Mouse (Mus musculus): ENCODE measurements at regions not wholly inside any gene's neighbourhood (a gene's known extent, or its start where the extent isn't known, plus 50 kb on each side); places are given as distances from the start of the nearest gene placed in this dataset.
A peak's percentile ranks its signal among the peaks of the same experiment; 100 is the strongest.

DNA sequence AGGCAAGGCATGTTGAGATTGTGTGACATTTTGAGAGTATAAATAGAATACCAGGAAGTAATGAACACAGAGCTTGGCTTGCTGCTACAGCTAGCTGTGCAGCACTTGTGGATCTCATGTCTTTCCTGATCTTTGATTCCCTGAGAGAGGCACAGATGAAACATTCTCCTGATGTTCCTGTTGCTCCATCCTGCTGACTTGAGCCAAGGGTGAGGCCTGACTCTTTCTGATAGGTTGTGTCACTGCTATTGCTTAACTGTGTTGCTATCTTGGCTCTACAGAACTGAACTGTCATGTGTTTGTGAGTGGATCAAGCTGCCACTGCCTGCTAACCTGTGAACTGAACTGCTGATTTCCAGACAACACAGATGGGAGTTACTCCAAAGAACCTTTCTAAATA, 344.5 kb upstream of the Robo1 start:
- no peak for DNase-seq

DNA sequence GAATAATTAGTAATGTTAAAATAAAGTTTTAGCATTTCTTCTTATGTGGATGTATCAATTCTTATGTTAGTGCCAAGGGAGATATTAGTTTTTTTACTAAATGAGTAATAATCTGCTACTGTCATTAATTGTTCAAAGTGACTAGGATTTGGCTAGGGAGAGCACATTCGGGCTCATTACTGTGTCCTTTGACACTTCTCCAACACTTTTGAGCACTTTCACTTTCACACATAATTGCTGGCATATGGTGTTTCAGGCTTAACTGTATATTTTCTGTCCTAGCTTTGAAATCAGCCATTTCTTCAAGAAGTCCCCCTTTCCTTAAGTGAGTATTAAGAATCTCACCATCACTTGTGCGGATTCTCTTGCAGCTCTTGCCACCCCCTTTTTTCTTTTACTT, 334.3 kb upstream of the Robo1 start:
- DNase-seq: no peak

DNA sequence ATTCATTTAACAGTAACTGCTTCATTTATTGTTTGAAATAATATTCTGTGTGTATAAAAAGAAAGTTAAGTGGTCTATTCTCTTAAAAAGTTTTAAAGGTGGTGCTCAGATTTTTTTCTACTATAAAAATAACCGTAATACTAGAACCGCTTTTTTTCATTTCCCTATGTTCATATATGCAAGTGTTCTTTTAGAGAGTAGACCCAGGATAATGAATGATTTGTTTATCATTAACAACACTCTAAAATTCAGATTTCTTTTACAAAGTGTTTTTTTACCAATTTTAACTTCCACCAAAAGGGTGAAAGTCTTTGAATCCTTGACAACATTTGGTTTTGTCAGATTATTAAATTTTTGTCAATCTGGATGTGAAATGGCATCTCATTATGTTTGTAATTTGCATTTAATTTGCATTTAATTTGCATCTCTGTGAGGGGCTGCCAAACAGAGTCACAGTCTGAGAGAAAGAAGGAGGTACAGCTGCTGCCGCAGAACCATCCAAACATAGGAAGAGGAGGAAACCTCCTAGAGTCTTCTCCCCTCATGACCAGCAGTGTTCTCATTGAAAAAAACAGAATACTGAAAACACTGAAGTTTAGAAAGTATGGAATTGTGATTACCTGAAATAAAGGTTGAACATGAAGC, 310.4 kb upstream of the Robo1 start:
- DNase-seq: no peak

DNA sequence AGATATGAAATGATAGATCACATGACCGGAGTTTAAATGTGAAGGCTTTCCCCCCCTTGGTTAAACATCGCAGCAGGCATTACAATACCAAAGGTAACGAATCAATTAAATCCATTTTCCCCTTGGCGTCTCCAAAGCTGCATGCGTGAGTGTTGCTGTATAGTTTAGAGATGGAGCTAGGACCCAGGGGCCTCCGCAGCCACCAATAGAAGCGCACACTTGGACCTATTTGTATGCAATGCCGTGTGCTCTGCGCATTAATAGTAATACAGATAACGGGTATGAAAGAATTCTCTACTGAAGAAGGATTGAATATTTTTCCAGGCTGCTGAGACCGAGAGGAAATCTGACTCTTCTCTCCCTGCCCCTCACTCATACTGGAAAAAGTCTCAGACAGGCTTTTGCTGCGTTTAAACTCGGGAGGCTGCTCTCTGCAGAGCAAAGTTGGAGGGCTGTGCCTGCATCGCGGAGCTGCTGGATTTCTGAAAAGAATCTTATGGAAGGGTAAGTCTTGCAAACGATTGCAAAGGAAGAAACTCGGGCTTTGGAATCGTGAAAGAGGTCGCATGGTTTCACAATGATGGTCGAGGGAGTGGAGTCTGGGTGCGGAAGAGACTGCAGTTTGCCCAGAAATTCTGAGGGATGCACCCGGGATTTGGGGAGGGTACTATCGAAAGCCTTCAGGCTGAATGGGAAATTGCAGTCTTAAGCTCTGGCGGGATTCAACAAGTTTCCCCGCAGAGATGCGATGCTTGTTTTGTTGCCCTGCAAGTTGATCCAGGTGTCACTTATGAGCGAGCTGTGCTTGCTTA, 280.5 kb upstream of the Robo1 start:
- peak; percentile 5 for DNase-seq

DNA sequence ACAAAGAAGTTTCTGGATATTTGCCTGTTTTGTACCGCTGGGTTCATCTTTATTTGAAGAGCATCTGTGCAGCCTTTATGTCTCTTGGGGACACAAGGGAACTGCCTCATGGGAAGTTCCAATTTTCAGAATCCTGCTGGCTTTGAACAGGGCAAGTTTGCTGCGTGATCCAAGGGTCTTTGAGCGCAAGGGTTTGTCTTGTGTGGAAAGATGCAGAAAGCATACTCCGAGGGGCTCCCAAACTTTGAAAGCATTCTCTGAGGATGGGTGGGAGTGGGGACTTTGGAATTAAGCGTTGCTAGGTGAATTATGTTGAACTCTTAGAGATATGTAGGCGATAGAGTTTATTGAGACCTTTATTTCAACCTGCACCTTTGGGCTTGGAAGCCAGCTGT, 279.9 kb upstream of the Robo1 start:
- DNase-seq: no peak

DNA sequence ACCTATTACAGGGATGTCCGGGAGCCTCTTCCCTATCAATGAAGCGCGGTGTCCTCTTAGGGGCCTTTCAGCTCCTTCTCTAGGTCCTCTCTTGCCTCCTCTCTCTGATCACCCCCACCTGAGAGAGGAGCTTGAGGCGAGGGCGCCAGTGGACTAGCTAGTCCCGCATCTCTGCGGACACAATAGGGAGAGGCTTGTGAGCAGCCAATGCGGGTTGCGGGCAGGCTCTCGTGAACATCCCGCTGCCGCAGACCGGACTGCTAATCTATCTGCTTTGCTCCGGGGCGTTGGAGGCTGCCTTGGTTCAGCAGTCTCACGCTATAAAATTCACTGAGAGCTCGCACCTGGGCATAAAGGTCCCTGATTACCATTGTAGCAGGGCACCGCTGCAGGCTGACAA, 279.3 kb upstream of the Robo1 start:
- DNase-seq: peak; percentile 6

DNA sequence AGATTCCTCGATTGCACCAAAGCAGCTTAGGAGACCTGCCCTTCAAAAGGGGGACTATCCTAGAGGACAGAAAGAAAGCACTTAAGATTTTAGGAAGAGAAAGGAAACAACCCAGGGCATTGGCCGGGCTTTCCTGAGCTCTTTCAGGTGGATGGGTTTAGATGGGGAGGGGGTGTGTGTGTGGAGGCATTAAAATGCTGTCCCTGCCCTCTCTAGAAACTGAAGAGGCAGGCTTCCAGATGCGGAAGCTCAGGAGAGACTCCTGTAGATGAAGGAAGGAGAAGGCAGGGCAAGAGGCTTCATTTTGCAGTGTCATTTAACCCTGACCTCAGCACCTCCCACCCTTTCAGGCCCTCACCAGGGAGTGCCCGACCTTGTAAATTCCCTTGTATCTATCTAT, 278.8 kb upstream of the Robo1 start:
- no peak for DNase-seq

DNA sequence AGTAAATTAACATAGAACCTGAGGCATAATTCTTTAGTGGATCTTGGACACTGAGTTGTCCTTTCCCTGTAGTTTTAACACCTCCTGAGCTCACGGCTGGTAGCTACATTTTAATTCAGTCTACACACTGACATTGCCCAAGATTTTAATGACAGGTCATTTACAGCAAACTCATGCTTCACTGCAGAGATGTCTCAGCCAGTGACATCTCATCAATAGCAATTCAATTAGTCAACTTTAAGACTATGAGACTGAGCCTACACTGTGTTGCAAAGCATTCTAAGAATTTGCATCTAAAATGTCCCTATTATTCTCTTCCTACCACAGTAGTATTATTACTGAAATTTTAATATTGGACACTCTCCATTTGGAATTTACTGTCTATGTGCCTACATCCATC, 239.9 kb upstream of the Robo1 start:
- no peak for DNase-seq

DNA sequence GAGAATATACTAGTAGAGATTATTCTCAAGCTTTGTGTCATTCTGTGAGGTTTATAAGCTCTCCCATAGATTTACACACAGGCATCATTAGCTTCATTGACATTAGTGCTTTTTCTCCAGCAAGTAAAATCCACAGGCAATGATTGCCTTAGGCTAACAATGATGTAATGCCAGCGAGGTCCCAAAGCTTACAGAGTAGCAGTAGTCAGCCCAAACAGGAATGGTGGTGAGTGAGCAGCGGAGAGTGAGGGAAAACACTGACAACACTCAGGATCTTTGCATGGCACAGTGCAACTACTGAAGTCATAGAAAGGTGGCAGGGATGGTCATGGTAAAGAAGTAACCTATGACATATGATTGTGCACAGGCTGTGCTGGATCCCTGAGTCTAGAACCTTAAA, 238.5 kb upstream of the Robo1 start:
- no peak for DNase-seq

DNA sequence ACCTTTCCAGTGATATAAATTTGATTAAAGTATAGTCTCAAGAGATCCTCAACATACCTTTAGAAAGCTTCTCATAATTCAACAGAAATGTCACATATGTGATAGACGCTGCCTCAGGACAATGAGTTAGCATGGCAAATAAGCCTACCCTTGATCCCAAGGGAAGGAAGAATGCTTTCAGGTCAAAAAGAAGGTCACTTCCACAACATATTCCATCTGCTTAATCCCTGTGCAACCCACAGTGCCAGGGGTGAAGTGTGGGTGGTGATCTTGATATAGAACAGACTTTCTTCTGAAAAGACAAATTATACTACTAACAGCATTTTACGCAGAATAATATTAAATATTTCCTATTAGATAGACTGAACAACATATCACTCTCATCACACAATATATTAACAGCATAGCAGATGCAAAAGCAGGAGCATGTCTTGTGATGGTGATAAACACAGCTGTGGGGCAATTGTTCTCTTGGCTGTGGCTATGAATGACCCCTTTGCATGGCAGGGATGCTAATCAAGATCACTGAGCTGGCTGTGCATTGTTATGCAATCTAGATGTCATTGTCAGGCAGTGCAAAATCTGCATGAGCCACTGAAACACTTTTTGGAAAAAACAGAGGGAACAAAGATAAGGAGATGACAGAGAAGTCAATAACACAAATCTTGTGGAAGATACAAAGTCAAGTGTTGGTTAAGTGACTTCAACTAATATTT, 236.2 kb upstream of the Robo1 start:
- DNase-seq: no peak

DNA sequence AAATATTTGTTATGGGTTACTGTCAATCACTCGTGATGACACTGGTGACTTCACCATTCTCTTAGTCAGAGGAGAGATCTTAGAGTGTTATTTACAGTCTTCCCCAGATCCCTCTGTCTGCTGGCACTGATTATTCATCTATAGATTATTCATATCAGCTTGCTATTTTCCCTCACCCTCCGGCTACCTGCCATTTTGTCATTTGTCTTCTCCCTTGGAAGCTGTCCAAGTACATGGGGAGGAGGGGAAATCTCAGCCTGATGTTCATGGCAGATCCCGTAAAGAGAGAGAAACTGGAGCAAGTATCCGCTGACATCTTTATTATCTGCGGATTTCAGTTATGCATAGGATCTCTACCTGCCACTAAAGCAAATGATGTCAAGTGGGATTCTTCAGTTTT, 222.9 kb upstream of the Robo1 start:
- no peak for DNase-seq

DNA sequence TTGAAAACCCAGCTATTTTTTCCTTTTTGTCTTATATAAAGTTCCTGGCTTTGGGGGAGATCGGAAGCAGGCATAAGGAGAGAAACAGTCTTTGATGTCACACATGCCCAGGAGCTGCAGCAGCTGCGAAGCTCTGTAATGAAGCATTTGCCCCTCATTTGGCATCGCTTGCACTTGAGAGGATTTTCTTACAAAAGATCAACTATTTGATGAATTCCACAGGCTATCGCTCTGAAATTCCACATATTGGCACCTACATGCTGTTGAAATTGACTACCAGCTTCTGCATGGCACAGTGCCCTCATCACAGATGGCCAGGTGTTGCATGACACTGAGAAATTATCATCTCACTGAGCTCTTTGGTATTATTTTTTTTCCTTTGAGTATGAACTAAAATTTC, 220.1 kb upstream of the Robo1 start:
- DNase-seq: no peak

DNA sequence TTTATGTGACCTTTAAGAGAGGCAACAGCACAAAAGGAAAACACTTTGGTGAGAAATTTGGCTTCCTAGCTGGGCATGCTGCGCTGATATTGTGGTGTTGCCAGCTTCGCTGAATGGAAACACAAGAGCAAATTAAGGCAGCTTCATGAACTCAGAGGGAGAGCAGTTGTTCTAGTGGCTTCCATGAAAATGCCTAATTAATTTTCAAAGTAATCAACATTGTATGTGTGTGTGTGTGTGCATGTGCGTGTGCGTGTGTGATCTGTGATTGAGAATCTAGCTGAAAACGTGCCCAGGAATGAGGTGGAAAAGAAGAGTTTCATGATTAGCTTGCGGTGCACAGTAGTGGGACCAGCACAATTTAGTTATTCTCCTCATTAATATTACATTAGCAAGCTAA, 219.2 kb upstream of the Robo1 start:
- DNase-seq: no peak

Data from right cerebral cortex, adult 18-20 months (tissue).